Mouse (Mus musculus): ENCODE results near the gene Nkain4. TPM values are rescaled to one million over a fixed set of nuclear protein-coding genes. Genes with fewer than 3 reads are reported as not detected.
A peak's percentile ranks its signal among the peaks of the same experiment; 100 is the strongest.

Gene Nkain4
- polyA plus RNA-seq, 1 experiment from 2014 or later: 63.6 TPM

GRCm38 (mm10) chr2:180962616-180963308 lies 8.3 kb upstream of the Nkain4 start:
- Histone ChIP-seq H3K4me1 (ENCODE audit: control insufficient read depth, insufficient read depth, low read length) (peaks cover 9% of the 10 kb centered on the region), H3K27me3 (ENCODE audit: control insufficient read depth, insufficient read depth, low read length) (no peaks in the 10 kb centered on the region), H3K4me3 (ENCODE audit: low read depth, low read length) (no peak overlapping the region), H3K36me3 (ENCODE audit: control insufficient read depth, insufficient read depth, low read length) (no peaks in the 10 kb centered on the region), H3K4me2 (no peak overlapping the region), H3K27ac (ENCODE audit: low read depth, low read length) (no peak overlapping the region), H3K9me3 (ENCODE audit: control insufficient read depth, low read length) (no peaks in the 10 kb centered on the region), H3K9ac (ENCODE audit: low read length) (no peak overlapping the region)
- ATAC-seq (ENCODE audit: low FRiP score) (no peak), DNase-seq (ENCODE audit: low spot score, missing footprints) (no peak)
- WGBS: 72% methylated on average over 2 of the region's 2 CpGs

- H3K4me3 ChIP-seq (ENCODE audit: low read depth, low read length): no peak overlapping the region
- 0 out of 2 replicates have a peak, but pooled peaks cover 2% of the 10 kb centered on the region for H3K4me1 ChIP-seq (ENCODE audit: control insufficient read depth, insufficient read depth, low read length)
- no peak overlapping the region for H3K9ac ChIP-seq (ENCODE audit: low read length)
- no peaks in the 10 kb centered on the region for H3K9me3 ChIP-seq (ENCODE audit: control insufficient read depth, low read length)
- H3K4me2 ChIP-seq: no peak overlapping the region
- WGBS: 75% methylated on average over 3 of the region's 3 CpGs
- no peak overlapping the region for H3K27ac ChIP-seq (ENCODE audit: low read depth, low read length)
- DNase-seq (ENCODE audit: low spot score, missing footprints): no peak
- ATAC-seq (ENCODE audit: low FRiP score): no peak
- H3K27me3 ChIP-seq (ENCODE audit: control insufficient read depth, insufficient read depth, low read length): no peaks in the 10 kb centered on the region
- no peaks in the 10 kb centered on the region for H3K36me3 ChIP-seq (ENCODE audit: control insufficient read depth, insufficient read depth, low read length)
Measured at GRCm38 (mm10) chr2:180960187-180960586, 5.7 kb upstream of the Nkain4 start.

- Histone ChIP-seq H3K36me3 (ENCODE audit: control insufficient read depth, insufficient read depth, low read length) (no peaks in the 10 kb centered on the region), H3K4me3 (ENCODE audit: low read depth, low read length) (no peak overlapping the region), H3K4me1 (ENCODE audit: control insufficient read depth, insufficient read depth, low read length) (peaks cover 6% of the 10 kb centered on the region; the same call in 1 of the 2 replicates), H3K9me3 (ENCODE audit: control insufficient read depth, low read length) (no peaks in the 10 kb centered on the region), H3K4me2 (no peak overlapping the region), H3K9ac (ENCODE audit: low read length) (no peak overlapping the region), H3K27ac (ENCODE audit: low read depth, low read length) (no peak overlapping the region), H3K27me3 (ENCODE audit: control insufficient read depth, insufficient read depth, low read length) (no peaks in the 10 kb centered on the region)
- DNase-seq (ENCODE audit: low spot score, missing footprints) (no peak), ATAC-seq (ENCODE audit: low FRiP score) (no peak)
- 82% methylated on average over 7 of the region's 7 CpGs for WGBS
Measured at GRCm38 (mm10) chr2:180959605-180960004, 5.1 kb upstream of the Nkain4 start.

DNA sequence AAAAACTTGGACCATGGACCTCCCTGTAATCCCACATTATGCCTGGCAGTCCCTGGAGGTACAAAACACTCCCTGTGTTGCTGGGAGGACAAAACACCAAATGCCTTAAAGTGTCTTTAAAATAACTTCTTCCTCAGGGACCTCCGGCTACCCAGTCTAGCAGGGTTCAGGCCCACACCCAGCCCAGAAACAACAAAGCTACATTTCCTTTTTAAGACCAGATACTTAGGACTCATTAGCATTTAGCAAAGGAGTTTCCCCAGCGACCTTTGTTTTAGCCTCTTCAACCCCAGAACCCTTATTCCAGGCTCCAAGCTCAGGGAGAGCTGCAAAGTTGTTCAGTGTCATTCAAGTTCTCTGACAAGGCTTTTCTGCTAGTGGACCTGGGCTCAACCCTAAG lies 861 bp downstream of the Nkain4 start:
- WGBS: 8% methylated on average over 2 of the region's 2 CpGs
- Histone ChIP-seq H3K9me3 (ENCODE audit: control insufficient read depth, low read length) (no peaks in the 10 kb centered on the region), H3K4me3 (ENCODE audit: low read depth, low read length) (peak overlapping the region; percentile 65), H3K9ac (ENCODE audit: low read length) (peak overlapping the region; percentile 74), H3K27me3 (ENCODE audit: control insufficient read depth, insufficient read depth, low read length) (no peaks in the 10 kb centered on the region), H3K4me1 (ENCODE audit: control insufficient read depth, insufficient read depth, low read length) (peaks cover 37% of the 10 kb centered on the region), H3K4me2 (peak overlapping the region; percentile 90), H3K27ac (ENCODE audit: low read depth, low read length) (peak overlapping the region; percentile 95), H3K36me3 (ENCODE audit: control insufficient read depth, insufficient read depth, low read length) (no peaks in the 10 kb centered on the region)
- ATAC-seq (ENCODE audit: low FRiP score) (no peak), DNase-seq (ENCODE audit: low spot score, missing footprints) (no peak)

GRCm38 (mm10) chr2:180952731-180953171 lies 1.7 kb downstream of the Nkain4 start:
- H3K4me1 ChIP-seq (ENCODE audit: control insufficient read depth, insufficient read depth, low read length): peaks cover 37% of the 10 kb centered on the region
- peak overlapping the region; percentile 74 for H3K9ac ChIP-seq (ENCODE audit: low read length)
- ATAC-seq (ENCODE audit: low FRiP score) (peak; percentile 50), DNase-seq (ENCODE audit: low spot score, missing footprints) (peak; percentile 92)
- peak overlapping the region; percentile 65 for H3K4me3 ChIP-seq (ENCODE audit: low read depth, low read length)
- peak overlapping the region; percentile 95 for H3K27ac ChIP-seq (ENCODE audit: low read depth, low read length)
- H3K4me2 ChIP-seq: peak overlapping the region; percentile 90
- no peaks in the 10 kb centered on the region for H3K9me3 ChIP-seq (ENCODE audit: control insufficient read depth, low read length)
- WGBS: 11% methylated on average over 9 of the region's 9 CpGs
- no peaks in the 10 kb centered on the region for H3K36me3 ChIP-seq (ENCODE audit: control insufficient read depth, insufficient read depth, low read length)
- no peaks in the 10 kb centered on the region for H3K27me3 ChIP-seq (ENCODE audit: control insufficient read depth, insufficient read depth, low read length)

- no peak for ATAC-seq (ENCODE audit: low FRiP score)
- no peaks in the 10 kb centered on the region for H3K36me3 ChIP-seq (ENCODE audit: control insufficient read depth, insufficient read depth, low read length)
- no peaks in the 10 kb centered on the region for H3K27me3 ChIP-seq (ENCODE audit: control insufficient read depth, insufficient read depth, low read length)
- H3K9ac ChIP-seq (ENCODE audit: low read length): no peak overlapping the region
- H3K9me3 ChIP-seq (ENCODE audit: control insufficient read depth, low read length): no peaks in the 10 kb centered on the region
- H3K4me2 ChIP-seq: no peak overlapping the region
- 16% methylated on average over 1 of the region's 1 CpGs for WGBS
- no peak for DNase-seq (ENCODE audit: low spot score, missing footprints)
- H3K4me1 ChIP-seq (ENCODE audit: control insufficient read depth, insufficient read depth, low read length): peaks cover 36% of the 10 kb centered on the region
- no peak overlapping the region for H3K27ac ChIP-seq (ENCODE audit: low read depth, low read length)
- no peak overlapping the region for H3K4me3 ChIP-seq (ENCODE audit: low read depth, low read length)
Measured at GRCm38 (mm10) chr2:180949947-180950346, 4.6 kb downstream of the Nkain4 start.

- Histone ChIP-seq H3K4me3 (ENCODE audit: low read depth, low read length) (no peak overlapping the region), H3K9ac (ENCODE audit: low read length) (no peak overlapping the region), H3K27me3 (ENCODE audit: control insufficient read depth, insufficient read depth, low read length) (no peaks in the 10 kb centered on the region), H3K9me3 (ENCODE audit: control insufficient read depth, low read length) (no peaks in the 10 kb centered on the region), H3K36me3 (ENCODE audit: control insufficient read depth, insufficient read depth, low read length) (no peaks in the 10 kb centered on the region), H3K4me1 (ENCODE audit: control insufficient read depth, insufficient read depth, low read length) (no peaks in the 10 kb centered on the region), H3K27ac (ENCODE audit: low read depth, low read length) (no peak overlapping the region), H3K4me2 (no peak overlapping the region)
- DNase-seq (ENCODE audit: low spot score, missing footprints) (no peak), ATAC-seq (ENCODE audit: low FRiP score) (no peak)
Measured at GRCm38 (mm10) chr2:180941869-180942268, 12.6 kb downstream of the Nkain4 start.

GRCm38 (mm10) chr2:180940187-180940586 lies 14.3 kb downstream of the Nkain4 start:
- no peaks in the 10 kb centered on the region for H3K9me3 ChIP-seq (ENCODE audit: control insufficient read depth, low read length)
- H3K4me2 ChIP-seq: no peak overlapping the region
- H3K9ac ChIP-seq (ENCODE audit: low read length): no peak overlapping the region
- no peak overlapping the region for H3K27ac ChIP-seq (ENCODE audit: low read depth, low read length)
- no peaks in the 10 kb centered on the region for H3K36me3 ChIP-seq (ENCODE audit: control insufficient read depth, insufficient read depth, low read length)
- H3K27me3 ChIP-seq (ENCODE audit: control insufficient read depth, insufficient read depth, low read length): no peaks in the 10 kb centered on the region
- no peak overlapping the region for H3K4me3 ChIP-seq (ENCODE audit: low read depth, low read length)
- H3K4me1 ChIP-seq (ENCODE audit: control insufficient read depth, insufficient read depth, low read length): no peaks in the 10 kb centered on the region
- DNase-seq (ENCODE audit: low spot score, missing footprints): no peak
- no peak for ATAC-seq (ENCODE audit: low FRiP score)

DNA sequence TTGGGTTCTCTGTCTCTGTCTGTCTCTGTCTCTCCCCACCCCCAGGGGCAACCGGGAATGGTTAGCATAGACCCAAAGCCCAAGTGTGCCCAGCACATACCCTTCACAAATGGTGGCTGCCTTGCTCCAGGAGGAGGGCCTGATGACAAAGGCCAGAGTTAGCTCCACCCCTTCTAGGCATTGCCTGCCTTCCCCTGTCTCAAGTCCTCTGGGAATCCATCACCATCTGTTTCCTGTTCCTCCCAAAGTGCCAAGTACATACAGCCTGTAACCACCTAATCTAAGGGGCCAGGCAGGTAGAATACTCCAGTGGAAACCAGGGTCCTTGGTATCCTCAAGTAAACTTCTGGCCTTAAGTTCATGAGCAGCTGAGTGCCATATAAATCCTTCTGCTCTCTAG lies 22.1 kb downstream of the Nkain4 start:
- Histone ChIP-seq H3K4me1 (ENCODE audit: control insufficient read depth, insufficient read depth, low read length) (no peaks in the 10 kb centered on the region), H3K9me3 (ENCODE audit: control insufficient read depth, low read length) (no peaks in the 10 kb centered on the region), H3K9ac (ENCODE audit: low read length) (no peak overlapping the region), H3K36me3 (ENCODE audit: control insufficient read depth, insufficient read depth, low read length) (no peaks in the 10 kb centered on the region), H3K27me3 (ENCODE audit: control insufficient read depth, insufficient read depth, low read length) (no peaks in the 10 kb centered on the region), H3K27ac (ENCODE audit: low read depth, low read length) (no peak overlapping the region), H3K4me3 (ENCODE audit: low read depth, low read length) (no peak overlapping the region), H3K4me2 (no peak overlapping the region)
- no peak for DNase-seq (ENCODE audit: low spot score, missing footprints)
- WGBS: 90% methylated on average over 1 of the region's 1 CpGs
- peak; percentile 42; the same call in 1 of the 2 replicates for ATAC-seq (ENCODE audit: low FRiP score)
